Mouse (Mus musculus): ENCODE data around the gene Lhx4. TPM values are rescaled to one million over a fixed set of nuclear protein-coding genes. Genes with fewer than 3 reads are reported as not detected.

The Lhx4 gene
- 0.23 TPM in 1 of 2 replicates, not detected in the other for polyA plus RNA-seq (2016; fragmentation: Nextera tagmentation; extraction: Ambion mirVana)

GRCm38 (mm10) chr1:155751484-155752255 is at the start of gene Lhx4:
Lhx4 (minus strand) TSS chr1:155751684.
- no peak for DNase-seq (ENCODE audit: low spot score)
- Histone ChIP-seq H3K27me3 (ENCODE audit: low read depth, poor library complexity, severe bottlenecking) (peaks cover 82% of the 10 kb centered on the region), H3K36me3 (no peaks in the 10 kb centered on the region), H3K4me1 (peaks cover 9% of the 10 kb centered on the region), H3K27ac (no peak within 1 kb of the TSS), H3K4me3 (no peak within 1 kb of the TSS), H3K9me3 (replicated peaks) (no peaks in the 10 kb centered on the region)
- WGBS = 64% methylated on average over 6 of the region's 6 CpGs

GRCm38 (mm10) chr1:155798000-155798399 is 46.5 kb upstream of the Lhx4 start:
- Histone ChIP-seq H3K4me3 (no peak overlapping the region), H3K27ac (no peak overlapping the region), H3K27me3 (ENCODE audit: low read depth, poor library complexity, severe bottlenecking) (no peaks in the 10 kb centered on the region), H3K36me3 (peaks cover 29% of the 10 kb centered on the region), H3K9me3 (replicated peaks) (no peaks in the 10 kb centered on the region), H3K4me1 (peaks cover 3% of the 10 kb centered on the region; the same call in 1 of the 2 replicates)
- no peak for DNase-seq (ENCODE audit: low spot score)
- WGBS = 96% methylated on average over 4 of the region's 4 CpGs

GRCm38 (mm10) chr1:155797425-155797824 is 45.9 kb upstream of the Lhx4 start:
- 90% methylated on average over 4 of the region's 4 CpGs for WGBS
- Histone ChIP-seq H3K4me1 (peaks cover 3% of the 10 kb centered on the region; the same call in 1 of the 2 replicates), H3K9me3 (replicated peaks) (no peaks in the 10 kb centered on the region), H3K36me3 (peaks cover 25% of the 10 kb centered on the region), H3K27ac (no peak overlapping the region), H3K27me3 (ENCODE audit: low read depth, poor library complexity, severe bottlenecking) (no peaks in the 10 kb centered on the region), H3K4me3 (no peak overlapping the region)
- no peak for DNase-seq (ENCODE audit: low spot score)

GRCm38 (mm10) chr1:155796757-155797405 is 45.4 kb upstream of the Lhx4 start:
- WGBS = 84% methylated on average over 11 of the region's 11 CpGs
- no peaks in the 10 kb centered on the region for H3K9me3 ChIP-seq (replicated peaks)
- H3K4me1 ChIP-seq = peaks cover 3% of the 10 kb centered on the region; the same call in 1 of the 2 replicates
- no peak overlapping the region for H3K4me3 ChIP-seq
- peaks cover 24% of the 10 kb centered on the region for H3K36me3 ChIP-seq
- no peak for DNase-seq (ENCODE audit: low spot score)
- H3K27ac ChIP-seq = no peak overlapping the region
- H3K27me3 ChIP-seq (ENCODE audit: low read depth, poor library complexity, severe bottlenecking) = no peaks in the 10 kb centered on the region

- no peak for DNase-seq (ENCODE audit: low spot score)
- Histone ChIP-seq H3K27ac (no peak overlapping the region), H3K4me1 (peaks cover 6% of the 10 kb centered on the region; the same call in 1 of the 2 replicates), H3K36me3 (peaks cover 22% of the 10 kb centered on the region), H3K9me3 (replicated peaks) (no peaks in the 10 kb centered on the region), H3K4me3 (no peak overlapping the region), H3K27me3 (ENCODE audit: low read depth, poor library complexity, severe bottlenecking) (no peaks in the 10 kb centered on the region)
- WGBS = 94% methylated on average over 5 of the region's 5 CpGs
These were observed 44.3 kb upstream of the Lhx4 start for GRCm38 (mm10) chr1:155795791-155796233.

- H3K27ac ChIP-seq = no peak overlapping the region
- no peak for DNase-seq (ENCODE audit: low spot score)
- whole genome bisulfite sequencing = 87% methylated on average over 6 of the region's 6 CpGs
- H3K4me3 ChIP-seq = no peak overlapping the region
- no peaks in the 10 kb centered on the region for H3K9me3 ChIP-seq (replicated peaks)
- peaks cover 29% of the 10 kb centered on the region for H3K36me3 ChIP-seq
- no peaks in the 10 kb centered on the region for H3K27me3 ChIP-seq (ENCODE audit: low read depth, poor library complexity, severe bottlenecking)
- peaks cover 8% of the 10 kb centered on the region; the same call in 1 of the 2 replicates for H3K4me1 ChIP-seq
These were observed 43.4 kb upstream of the Lhx4 start for GRCm38 (mm10) chr1:155794855-155795254.

GRCm38 (mm10) chr1:155791919-155792318 is 40.4 kb upstream of the Lhx4 start:
- no peak for DNase-seq (ENCODE audit: low spot score)
- H3K27ac ChIP-seq = no peak overlapping the region
- no peak overlapping the region for H3K4me3 ChIP-seq
- peaks cover 43% of the 10 kb centered on the region for H3K36me3 ChIP-seq
- no peaks in the 10 kb centered on the region for H3K27me3 ChIP-seq (ENCODE audit: low read depth, poor library complexity, severe bottlenecking)
- H3K4me1 ChIP-seq = peaks cover 4% of the 10 kb centered on the region; the same call in 1 of the 2 replicates
- no peaks in the 10 kb centered on the region for H3K9me3 ChIP-seq (replicated peaks)
- WGBS = 65% methylated on average over 5 of the region's 5 CpGs

GRCm38 (mm10) chr1:155790111-155790974 is 38.9 kb upstream of the Lhx4 start:
- Histone ChIP-seq H3K27ac (peak overlapping the region; percentile 2; the same call in 1 of the 2 replicates), H3K27me3 (ENCODE audit: low read depth, poor library complexity, severe bottlenecking) (no peaks in the 10 kb centered on the region), H3K36me3 (peaks cover 50% of the 10 kb centered on the region), H3K4me3 (no peak overlapping the region), H3K4me1 (peaks cover 4% of the 10 kb centered on the region; the same call in 1 of the 2 replicates), H3K9me3 (replicated peaks) (no peaks in the 10 kb centered on the region)
- WGBS = 71% methylated on average over 16 of the region's 16 CpGs
- no peak for DNase-seq (ENCODE audit: low spot score)

- Histone ChIP-seq H3K4me1 (peaks cover 9% of the 10 kb centered on the region), H3K27ac (no peak overlapping the region), H3K27me3 (ENCODE audit: low read depth, poor library complexity, severe bottlenecking) (no peaks in the 10 kb centered on the region; the same call in 1 of the 2 replicates), H3K9me3 (replicated peaks) (no peaks in the 10 kb centered on the region), H3K36me3 (peaks cover 48% of the 10 kb centered on the region), H3K4me3 (no peak overlapping the region)
- DNase-seq (ENCODE audit: low spot score) = no peak
- WGBS = 65% methylated on average over 7 of the region's 7 CpGs
These were observed 34.4 kb upstream of the Lhx4 start for GRCm38 (mm10) chr1:155785886-155786285.

GRCm38 (mm10) chr1:155784343-155785205 is 33.1 kb upstream of the Lhx4 start:
- H3K27ac ChIP-seq = no peak overlapping the region
- H3K9me3 ChIP-seq (replicated peaks) = no peaks in the 10 kb centered on the region
- peaks cover 42% of the 10 kb centered on the region for H3K36me3 ChIP-seq
- peak; percentile 80 for DNase-seq (ENCODE audit: low spot score)
- WGBS = 31% methylated on average over 19 of the region's 19 CpGs
- no peak overlapping the region for H3K4me3 ChIP-seq
- peaks cover 7% of the 10 kb centered on the region for H3K4me1 ChIP-seq
- no peaks in the 10 kb centered on the region; the same call in 1 of the 2 replicates for H3K27me3 ChIP-seq (ENCODE audit: low read depth, poor library complexity, severe bottlenecking)

- Histone ChIP-seq H3K36me3 (peaks cover 29% of the 10 kb centered on the region), H3K4me3 (no peak overlapping the region), H3K27ac (no peak overlapping the region), H3K27me3 (ENCODE audit: low read depth, poor library complexity, severe bottlenecking) (no peaks in the 10 kb centered on the region; the same call in 1 of the 2 replicates), H3K9me3 (replicated peaks) (no peaks in the 10 kb centered on the region), H3K4me1 (peaks cover 7% of the 10 kb centered on the region)
- WGBS = 84% methylated on average over 5 of the region's 5 CpGs
- DNase-seq (ENCODE audit: low spot score) = no peak
These were observed 30.9 kb upstream of the Lhx4 start for GRCm38 (mm10) chr1:155782382-155782781.

All from limb, embryonic 10.5 days (tissue).